Mouse (Mus musculus) 416B (cell line): ENCODE data around the gene Kitl.

Experiments used
- DNase-seq: peaks from one replicate; pipeline ENCODE4 v3.0.0; 2011; ENCODE audit warnings: low read depth

The Kitl gene

DNA sequence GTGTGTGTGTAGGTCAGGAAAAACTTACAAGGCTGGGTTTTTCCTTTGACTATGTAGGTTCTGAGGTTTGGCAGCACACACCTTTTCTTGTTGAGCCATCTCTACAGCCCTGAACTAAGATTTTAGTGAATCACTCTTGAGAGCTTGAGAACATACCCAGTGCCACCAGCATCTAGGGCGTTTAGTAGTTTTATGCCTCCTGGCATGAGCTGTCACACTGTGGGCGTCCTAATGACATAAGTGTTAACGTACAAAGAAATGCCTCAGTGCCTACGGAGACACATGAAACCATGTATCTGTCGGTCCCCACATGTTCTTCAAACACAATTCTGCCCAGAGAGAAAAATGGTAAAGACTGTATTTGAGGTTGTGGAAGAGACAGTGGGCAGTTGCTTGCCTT is 15.0 kb downstream of the Kitl start:
- no peak for DNase-seq

DNA sequence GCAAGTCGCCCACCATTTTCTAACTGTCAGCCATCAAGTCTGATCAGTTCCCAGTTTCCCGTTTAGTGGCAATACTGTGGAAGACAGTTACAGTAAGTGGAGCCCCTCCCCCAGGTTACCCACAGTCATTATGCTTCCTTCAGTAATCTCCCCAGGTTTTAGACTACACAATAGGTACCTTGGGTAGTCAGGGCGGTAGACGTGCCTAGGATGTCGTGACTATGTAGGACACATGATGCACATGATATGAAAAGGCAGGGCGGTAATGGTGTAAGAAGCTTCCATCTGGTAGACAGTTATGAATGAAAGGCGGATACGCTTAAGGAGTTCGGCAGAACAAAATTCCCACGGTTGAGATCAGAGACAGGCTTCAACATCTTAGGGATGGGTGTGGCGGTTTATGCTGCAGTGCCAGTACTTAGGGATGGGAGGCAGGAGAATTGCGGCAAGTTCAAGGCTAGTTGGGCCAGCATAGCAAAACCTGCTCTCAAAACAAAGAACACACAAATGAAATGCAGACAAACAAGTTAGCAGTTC is 15.6 kb downstream of the Kitl start:
- no peak for DNase-seq

DNA sequence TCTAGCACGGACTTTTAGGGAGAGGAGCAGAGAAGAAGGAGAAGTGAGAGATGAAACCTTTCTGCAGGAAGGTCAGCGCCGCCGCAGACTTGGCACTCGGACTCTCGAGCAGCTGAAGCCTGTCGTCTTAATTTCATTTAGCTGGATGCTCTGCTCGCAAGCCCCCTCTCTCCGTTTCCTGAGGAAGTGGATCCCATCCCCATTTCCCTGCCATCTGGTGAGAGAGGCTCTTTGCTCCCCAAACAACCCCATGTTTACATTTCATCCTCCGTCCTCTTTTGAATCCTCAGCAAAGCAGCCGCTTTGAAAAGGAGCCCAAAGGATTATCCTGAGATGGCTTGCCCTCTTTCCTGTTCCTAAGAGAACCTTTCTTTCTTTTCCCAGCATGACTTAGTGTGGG is 16.2 kb downstream of the Kitl start:
- no peak for DNase-seq

DNA sequence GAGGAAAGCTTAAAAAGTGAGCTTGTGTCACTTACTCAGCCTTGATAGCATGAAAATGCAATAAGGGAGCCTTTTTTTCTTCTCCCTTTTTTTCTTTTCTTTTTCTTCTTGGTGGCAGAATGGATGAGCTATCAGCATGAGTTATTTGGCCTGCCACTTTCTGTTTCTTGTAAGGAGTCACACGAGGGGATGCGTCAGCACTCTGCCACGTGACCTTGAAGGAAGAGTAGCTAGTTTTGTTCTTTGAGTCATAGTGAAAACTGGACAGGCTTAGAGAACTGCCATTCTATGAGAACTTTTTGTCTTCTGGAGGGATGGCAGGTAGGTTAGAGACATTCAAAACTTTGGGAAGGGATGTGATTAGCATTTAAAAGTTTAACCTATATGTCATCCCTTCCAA is 17.1 kb downstream of the Kitl start:
- DNase-seq: peak; percentile 3

DNA sequence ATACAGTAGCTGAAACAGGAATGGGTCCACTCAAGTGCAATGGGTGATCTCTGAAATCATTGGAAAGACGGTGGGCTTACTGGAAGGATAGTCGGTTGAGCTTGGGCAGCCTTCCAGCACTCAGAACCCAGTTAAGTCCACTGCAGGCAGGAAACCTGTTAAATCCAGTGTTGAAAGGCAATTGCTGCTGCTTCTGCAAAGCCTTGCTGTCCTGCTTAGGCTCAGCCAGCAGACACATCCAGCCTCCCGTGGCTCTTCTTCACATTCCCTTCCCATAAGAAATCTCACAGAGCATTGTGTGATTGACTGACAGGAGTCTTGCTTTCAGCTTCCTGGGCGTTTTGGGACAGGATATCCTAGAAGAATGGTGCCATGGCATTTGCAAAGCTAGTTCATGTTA is 20.6 kb downstream of the Kitl start:
- DNase-seq: no peak

DNA sequence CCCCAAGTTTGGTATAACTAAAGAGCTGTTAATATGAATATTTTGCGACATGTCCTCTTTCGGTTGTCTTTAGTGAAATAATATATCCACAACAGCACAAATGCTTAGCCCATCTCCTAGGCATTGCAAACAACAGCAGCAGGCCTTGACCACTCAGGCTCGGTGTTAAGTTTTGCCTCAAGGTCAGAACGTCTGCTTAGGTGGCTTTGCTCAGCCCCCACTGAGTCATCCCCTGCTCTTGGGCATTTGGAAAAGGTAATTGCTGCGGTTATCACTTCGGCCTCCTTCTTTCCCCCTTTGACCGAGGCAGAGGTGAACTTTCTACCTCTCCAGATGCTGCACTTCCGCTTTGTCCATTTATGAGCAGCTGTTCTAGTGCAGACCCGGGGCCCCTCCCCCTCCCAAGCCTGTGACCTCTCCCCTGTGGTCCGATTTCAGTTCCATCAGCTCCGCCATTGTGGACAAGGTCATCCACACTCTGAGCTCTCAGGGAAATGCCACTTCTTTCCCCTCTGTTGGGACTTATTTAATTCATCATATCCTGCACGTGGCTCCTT is 23.0 kb downstream of the Kitl start:
- DNase-seq: no peak

DNA sequence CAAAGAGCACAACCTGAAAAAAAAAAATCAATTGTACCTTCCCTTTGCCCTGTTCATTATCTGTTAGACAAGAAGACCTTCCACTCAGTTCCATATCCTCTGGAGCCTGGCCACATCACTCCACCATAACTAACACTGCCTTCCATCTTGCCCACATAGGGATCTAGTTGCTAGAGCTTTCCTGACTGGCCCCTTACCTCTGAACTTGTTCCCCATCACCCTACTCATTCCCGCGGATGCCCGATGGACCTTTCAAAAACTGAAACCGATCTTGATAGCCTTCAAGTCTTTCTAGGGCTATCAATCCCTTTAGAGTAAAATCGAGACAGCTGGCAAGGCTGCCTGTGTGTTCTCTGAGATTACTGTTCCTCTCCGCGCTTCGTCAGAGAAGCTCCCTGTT is 23.6 kb downstream of the Kitl start:
- DNase-seq: no peak

DNA sequence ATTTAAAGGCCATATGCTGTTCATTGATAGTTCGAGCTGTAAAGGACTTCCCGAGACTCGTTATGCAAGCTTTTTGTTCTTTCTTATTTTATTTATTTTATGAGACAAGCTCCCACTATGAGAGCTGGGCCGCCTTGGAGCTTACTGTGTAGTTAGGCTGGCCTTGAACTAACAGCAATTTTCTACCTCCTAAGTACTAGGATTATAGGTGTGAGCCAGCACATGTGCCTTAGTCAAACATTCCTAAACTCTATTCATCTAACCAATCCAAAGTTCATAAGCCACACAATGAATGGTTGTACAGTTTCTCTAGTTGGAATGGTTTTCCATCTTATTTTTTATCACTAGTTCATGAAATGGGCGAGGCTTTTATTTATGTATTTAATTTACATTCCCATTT is 28.3 kb downstream of the Kitl start:
- no peak for DNase-seq

DNA sequence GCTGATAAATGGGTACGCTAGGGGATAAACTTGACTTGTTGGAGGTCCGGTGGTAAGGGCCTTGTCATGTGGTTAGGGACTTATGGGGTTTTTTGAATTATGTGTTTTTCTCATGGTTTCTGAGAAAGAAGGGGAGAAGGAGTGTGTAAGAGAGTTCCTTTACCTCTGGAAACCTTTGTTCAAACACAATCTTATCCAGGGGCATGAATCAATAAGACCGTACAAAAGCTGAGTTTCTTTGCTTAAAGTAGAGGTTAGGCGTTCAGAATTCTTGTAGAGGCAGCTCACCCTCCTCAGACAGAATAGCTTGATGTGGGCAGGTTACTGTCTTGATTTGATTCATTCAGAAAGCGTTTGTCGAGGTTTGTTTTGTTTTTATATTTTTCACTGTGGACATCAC is 28.7 kb downstream of the Kitl start:
- DNase-seq: no peak

DNA sequence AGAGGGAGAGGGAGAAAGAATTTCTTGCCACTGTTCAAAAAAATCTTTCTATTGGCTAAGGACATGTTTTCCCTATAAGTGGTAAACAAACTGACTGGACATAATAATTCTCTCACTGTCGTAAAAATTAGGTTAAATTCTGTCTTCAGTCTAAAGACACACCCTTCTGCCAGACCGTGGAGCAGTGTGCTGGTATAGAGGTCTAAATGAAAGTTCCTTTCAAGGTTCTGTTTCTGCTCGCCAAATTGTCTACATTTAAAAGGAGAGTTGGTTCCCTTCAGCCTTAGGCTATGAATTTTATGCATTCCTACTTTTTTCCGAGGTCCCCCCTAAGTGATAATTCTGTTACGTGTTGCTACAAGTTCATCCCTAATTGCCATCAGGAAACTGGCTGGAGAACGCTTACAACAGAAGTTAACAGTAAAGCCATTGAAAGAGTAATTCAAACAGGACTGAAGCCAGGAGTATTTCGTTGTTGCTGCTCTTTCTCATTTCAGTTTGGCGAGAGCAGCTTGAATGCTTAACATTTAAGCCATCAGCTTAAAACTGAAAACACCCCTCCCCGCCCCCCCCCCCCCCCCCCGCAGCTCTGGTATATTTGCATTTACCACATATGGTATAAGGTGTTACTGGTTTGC is 35.8 kb downstream of the Kitl start:
- DNase-seq: no peak

DNA sequence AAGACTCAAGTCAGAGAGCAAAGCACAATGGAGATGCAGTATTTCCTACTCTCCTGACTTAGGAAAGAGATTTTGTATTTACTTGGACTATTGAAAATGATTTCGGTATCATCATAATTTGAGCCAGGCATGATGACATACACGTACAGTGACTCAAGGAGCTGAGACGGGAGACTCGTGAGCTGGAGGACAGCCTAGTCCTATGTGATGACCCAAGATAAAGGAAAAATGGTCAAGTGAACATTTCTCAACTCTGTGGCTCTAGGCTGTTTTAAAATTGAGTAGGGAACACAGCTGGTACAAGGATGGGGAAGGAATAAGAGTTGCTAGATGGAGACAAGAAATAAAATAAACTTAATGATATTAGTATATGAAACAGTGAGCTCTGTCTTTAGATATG is 37.0 kb downstream of the Kitl start:
- no peak for DNase-seq

DNA sequence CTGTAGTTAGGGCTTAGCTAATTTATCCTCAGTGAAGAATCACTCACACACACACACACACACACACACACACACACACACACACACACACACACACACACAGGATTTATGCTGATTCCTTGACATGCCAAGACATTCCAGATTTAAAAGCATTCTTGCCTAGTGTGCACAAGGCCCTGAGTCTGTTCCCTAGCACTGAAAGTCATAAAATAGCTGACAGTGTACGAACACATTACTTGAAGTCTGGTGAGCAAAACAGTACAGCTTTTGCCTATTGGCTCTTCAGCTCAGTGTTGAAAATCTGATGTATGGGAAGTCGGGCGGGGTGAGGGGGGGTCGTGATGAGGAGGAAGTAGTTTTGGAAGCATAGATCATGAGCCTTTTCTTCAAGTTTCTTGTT is 37.5 kb downstream of the Kitl start:
- DNase-seq: no peak

DNA sequence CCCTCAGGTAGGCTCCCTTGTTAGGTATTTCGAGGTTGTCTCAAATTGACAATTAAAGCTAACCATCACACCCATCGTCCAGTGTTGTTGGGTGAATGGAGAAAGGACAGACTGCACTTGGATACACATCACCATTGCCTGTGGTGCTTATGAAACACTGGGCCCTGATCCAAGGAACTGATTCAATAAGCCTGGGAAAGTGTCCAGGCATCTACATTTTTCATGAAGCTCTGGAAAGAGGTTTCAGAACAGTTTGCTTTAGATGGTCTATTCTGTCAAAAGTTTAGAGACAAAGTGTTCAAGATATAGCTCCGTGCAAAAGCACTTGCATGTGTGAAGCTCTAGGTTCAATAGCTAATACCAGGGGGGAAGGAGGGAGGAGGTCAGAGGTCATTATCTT is 38.6 kb downstream of the Kitl start:
- no peak for DNase-seq

DNA sequence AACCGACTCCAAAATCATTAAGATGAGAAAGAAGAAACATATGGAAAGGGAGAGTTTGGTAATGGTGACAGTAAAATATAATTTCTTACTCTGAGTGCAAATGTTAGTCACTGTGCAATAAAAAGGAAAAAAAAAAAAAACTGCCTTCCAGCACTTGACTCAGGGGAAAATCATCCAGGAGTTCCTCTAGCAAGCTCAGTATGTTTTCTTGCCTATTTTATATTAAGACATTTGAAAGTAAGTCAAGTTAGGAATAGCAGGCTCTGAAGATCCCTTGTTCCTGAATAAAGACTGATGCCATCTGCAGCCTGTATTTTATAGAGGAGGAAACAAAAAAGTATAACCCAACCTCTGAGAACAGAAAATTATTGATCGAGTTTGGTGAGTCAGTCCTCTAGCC is 39.7 kb downstream of the Kitl start:
- no peak for DNase-seq

DNA sequence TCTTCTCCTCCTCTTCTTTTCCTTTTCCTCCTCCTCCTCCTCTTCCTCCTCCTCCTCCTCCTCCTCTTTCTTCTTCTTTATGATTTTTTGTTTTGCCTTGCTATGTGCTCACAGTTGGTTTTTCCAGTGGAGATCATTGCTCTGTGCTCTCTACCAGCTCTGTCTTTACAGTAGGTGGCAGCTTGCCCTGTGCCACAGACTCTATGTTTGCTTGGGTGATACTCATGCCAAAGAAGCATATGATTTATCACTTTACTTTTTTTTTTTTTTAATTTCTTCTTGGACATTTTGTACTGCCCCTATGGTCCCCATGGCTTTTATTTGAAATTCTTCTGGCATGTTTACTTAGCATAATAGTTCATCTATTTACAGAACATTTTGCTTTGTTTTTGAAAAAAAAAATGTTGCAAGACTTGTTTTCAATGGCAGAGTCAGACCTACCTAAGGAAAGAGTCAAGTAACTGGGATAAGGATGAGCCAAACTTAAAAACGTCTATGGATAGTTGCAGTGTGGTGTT is 41.7 kb downstream of the Kitl start:
- DNase-seq: no peak

DNA sequence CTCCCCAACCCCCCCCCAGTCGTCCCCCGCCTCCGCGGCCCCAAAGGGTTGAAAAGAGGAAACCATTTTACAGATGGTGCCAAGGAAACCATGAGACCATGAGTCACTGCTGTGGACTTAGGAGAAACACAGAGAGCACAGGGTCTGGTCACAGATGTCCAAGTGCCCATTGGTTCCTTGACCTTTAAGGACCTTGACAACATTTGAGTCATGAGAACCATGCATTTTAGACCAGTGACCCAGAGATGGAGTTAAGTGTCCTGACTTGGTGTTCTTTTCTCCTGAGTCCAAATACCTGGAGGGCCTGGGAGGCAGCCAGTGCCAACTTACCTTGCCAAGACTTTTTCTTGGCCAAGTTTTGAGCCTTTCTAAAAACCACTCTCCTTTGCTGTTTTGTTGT is 43.9 kb downstream of the Kitl start:
- DNase-seq: peak; percentile 49

DNA sequence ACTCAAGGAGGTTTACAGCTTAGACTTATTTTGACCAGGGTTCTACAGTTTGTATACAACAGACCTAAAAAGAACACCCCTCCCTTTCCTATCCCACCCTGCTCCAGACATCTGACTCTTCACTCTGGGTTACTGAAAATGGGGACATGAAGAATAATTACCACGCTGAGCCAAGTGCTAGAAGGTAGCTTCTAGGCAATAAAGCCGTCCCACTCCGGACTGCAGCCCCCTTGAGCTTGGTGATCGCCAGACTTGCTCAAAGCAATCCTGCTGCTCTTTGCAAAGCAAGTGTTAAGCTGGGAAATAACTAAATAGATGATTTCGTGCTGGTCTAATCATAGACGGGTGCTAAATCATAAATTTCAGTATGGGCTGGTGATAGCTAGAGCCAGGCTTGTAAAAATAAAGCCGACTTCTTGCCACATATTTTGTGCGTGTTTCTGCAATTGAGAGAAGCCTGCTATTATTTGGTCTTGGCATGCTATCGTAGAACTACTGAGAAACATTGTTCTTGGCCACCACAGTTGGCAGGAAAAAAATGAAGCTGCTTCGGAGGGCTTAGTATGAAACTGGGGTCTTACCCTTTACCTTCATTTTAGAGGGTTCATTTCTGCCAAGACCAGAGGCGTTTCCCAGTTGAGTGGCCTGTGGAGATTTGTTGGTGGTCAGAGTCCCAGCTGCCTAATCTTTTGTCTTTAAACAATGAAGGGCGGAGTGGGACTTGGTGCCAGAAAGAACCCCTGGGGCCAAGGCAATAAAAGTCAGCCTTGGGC is 50.3 kb downstream of the Kitl start:
- no peak for DNase-seq

DNA sequence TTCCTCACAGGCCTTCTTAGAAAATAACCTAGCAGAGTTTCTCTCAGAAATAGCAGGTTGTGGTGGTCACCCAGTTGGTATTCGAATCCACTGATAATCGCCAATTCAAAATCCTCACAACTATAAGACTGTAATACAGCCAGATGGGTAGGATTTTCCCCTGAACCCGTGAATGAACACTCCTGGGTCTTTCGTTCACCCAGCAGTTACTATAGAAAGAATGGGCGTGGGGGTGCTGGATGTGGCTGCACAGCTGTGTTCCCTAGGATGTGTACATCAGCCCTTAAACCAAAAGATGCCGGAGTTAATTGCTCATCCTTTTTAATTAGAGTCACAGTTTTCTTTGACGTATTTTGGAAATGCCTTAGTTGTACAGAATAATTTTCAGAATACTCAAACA is 50.9 kb downstream of the Kitl start:
- no peak for DNase-seq

DNA sequence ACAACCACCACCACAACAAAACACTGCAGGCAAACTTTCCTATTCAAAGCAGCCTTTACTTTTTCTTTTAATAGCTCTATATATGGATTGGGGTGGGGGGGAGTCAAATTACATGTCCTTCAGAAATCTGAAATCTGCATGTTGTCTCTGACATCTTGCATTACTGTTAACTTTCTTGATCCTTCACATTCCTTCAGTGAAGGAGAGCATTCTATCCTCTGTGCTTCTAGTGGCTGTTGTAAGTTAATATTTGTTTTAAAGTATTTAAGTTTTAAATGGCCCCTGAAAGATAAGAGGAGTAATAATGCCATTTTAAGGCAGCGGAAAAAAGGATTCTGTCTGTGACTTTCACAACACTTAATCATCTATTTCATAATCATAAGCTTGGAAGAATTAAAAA is 57.2 kb downstream of the Kitl start:
- no peak for DNase-seq

DNA sequence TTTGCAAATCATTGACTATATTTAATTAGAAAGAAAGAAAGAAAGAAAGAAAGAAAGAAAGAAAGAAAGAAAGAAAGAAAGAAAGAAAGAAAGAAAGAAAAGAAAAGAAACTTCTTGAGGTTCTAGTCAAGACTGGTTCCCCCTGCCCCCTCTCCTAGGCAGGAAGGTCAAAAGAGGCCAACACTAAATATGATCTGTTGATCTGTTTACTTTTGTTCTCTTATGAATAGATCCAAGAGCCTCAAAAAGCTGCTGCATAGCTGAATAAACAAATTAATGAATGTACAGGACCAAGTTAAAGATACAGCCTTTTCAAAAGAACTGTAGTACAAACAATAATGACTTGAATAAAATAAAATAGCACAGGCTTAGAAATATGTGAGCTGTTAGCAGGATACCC is 57.7 kb downstream of the Kitl start:
- DNase-seq: no peak

DNA sequence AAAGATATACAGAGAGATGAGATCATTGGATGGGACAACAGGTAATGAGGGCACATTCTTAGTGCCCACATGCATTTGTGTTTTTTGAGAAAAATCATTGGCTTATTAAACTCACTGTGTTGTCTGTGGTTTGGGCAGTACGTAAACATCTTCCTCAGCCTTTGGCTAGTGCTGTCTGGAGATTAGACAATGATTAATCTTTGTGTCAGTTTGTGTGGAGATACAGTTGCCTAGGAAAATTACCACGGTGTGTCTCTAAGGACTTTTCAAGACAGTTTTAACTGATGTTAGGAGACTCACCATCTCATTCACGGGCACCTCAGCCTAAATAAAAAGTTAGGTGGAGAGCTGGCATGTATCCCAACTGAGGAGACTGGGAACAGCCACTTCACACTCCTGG is 85.7 kb downstream of the Kitl start:
- no peak for DNase-seq

DNA sequence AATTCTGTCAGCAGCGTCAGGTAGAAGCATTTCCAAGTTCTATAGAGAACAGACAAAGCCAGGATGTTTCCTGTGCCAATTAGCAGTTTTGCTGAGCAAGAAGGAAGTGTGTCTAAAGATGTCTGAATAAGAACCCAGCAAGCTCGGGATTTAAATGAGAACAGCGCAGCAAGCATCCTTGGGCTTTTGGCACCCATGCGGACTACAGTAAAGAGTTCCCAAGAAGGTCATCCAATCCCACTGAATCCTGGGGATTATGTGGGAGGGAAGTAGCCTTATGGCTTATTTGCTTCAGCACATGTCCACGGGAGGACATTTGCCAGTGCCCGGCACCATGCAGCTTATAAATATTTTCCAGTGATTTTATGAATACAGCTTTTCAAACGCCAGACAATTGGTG is 95.8 kb downstream of the Kitl start:
- no peak for DNase-seq

DNA sequence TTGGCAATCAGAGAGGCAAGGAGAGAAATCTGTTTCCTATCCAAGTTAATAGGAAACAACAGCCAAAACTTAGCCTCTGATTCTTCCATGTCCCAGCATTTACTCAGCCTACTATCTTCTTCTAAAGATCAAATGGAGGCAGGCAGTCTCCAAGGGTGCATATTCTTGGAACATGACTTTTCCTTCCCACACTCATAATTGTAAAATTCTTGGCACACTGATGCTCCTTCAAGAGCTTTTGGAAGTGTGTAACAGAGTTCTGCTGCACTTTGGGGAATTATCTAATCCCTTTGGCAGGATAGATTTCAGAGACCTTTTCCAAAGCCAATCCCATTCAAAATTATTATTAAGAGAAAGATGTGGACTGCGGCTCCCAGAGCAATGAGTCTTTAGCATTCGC is 100.1 kb downstream of the Kitl start:
- DNase-seq: no peak
